Mouse (Mus musculus) kidney, postnatal 25 days (tissue): ENCODE measurements around the gene Flt4.

Source experiments
- DNase-seq, 2 experiments: peaks; one replicate each; pipeline ENCODE4 v3.0.0; 2021; ENCODE audit warnings: mixed read lengths in 2 of 2

The Flt4 gene

GRCm38 (mm10) chr11:49702014-49702413 is 93.0 kb downstream of the Flt4 start:
- DNase-seq: no peak
